Mouse (Mus musculus): ENCODE measurements at regions not wholly inside any gene's neighbourhood (a gene's known extent, or its start where the extent isn't known, plus 50 kb on each side); places are given as distances from the start of the nearest gene placed in this dataset.

DNA sequence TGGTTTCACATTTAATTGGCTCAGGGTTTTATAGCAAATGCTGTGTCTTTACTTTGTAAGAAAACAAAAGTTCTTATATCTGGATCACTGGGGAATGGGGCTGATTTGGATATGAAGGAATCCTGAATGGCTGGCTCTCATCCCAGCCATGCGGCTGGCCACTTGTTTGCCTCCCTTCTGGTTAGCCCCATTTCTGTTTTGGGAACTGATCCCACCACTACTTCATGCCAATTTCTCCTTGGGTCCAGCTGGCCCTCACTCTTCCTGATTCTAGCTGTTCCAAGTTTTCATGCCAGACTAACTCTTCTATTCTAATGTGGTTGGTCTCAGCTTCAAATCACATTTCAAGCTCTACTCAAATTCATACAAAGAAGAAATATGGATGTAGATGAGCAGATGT, 5319.6 kb downstream of the 9330182O14Rik start:
- DNase-seq = peak; percentile 30
- H3K4me2 ChIP-seq (ENCODE audit: low read length) = no peak overlapping the region
- no peak overlapping the region for H3K9ac ChIP-seq (replicated peaks; ENCODE audit: low read length)
- no peaks in the 10 kb centered on the region for H3K27me3 ChIP-seq (ENCODE audit: control insufficient read depth, insufficient read depth, low read length)
- H3K36me3 ChIP-seq (ENCODE audit: control insufficient read depth, insufficient read depth, low read length) = no peaks in the 10 kb centered on the region
- H3K4me1 ChIP-seq (ENCODE audit: control insufficient read depth, insufficient read depth, low read length) = no peaks in the 10 kb centered on the region
- H3K9me3 ChIP-seq (ENCODE audit: control insufficient read depth, low read length) = no peaks in the 10 kb centered on the region
- WGBS = 86% methylated on average over 1 of the region's 1 CpGs
- H3K4me3 ChIP-seq (replicated peaks; ENCODE audit: low read depth, low read length) = no peak overlapping the region
- no peak overlapping the region for H3K27ac ChIP-seq (replicated peaks; ENCODE audit: low read depth, low read length)
- no peak for ATAC-seq (ENCODE audit: low FRiP score, low TSS enrichment)

- Histone ChIP-seq H3K27ac (replicated peaks; ENCODE audit: low read depth, low read length) (no peak overlapping the region), H3K27me3 (ENCODE audit: control insufficient read depth, insufficient read depth, low read length) (no peaks in the 10 kb centered on the region), H3K4me3 (replicated peaks; ENCODE audit: low read depth, low read length) (no peak overlapping the region), H3K9me3 (ENCODE audit: control insufficient read depth, low read length) (no peaks in the 10 kb centered on the region), H3K36me3 (ENCODE audit: control insufficient read depth, insufficient read depth, low read length) (no peaks in the 10 kb centered on the region), H3K4me1 (ENCODE audit: control insufficient read depth, insufficient read depth, low read length) (no peaks in the 10 kb centered on the region), H3K4me2 (ENCODE audit: low read length) (no peak overlapping the region), H3K9ac (replicated peaks; ENCODE audit: low read length) (no peak overlapping the region)
- WGBS = 75% methylated on average over 1 of the region's 1 CpGs
- DNase-seq = no peak
- ATAC-seq (ENCODE audit: low FRiP score, low TSS enrichment) = no peak
Observed at GRCm38 (mm10) chr15:45470425-45470824, 5336.3 kb downstream of the 9330182O14Rik start.

GRCm38 (mm10) chr15:45473191-45473590, 5339.0 kb downstream of the 9330182O14Rik start:
- no peak for ATAC-seq (ENCODE audit: low FRiP score, low TSS enrichment)
- Histone ChIP-seq H3K9ac (replicated peaks; ENCODE audit: low read length) (no peak overlapping the region), H3K9me3 (ENCODE audit: control insufficient read depth, low read length) (no peaks in the 10 kb centered on the region), H3K4me2 (ENCODE audit: low read length) (no peak overlapping the region), H3K27ac (replicated peaks; ENCODE audit: low read depth, low read length) (no peak overlapping the region), H3K36me3 (ENCODE audit: control insufficient read depth, insufficient read depth, low read length) (no peaks in the 10 kb centered on the region), H3K4me3 (replicated peaks; ENCODE audit: low read depth, low read length) (no peak overlapping the region), H3K4me1 (ENCODE audit: control insufficient read depth, insufficient read depth, low read length) (no peaks in the 10 kb centered on the region), H3K27me3 (ENCODE audit: control insufficient read depth, insufficient read depth, low read length) (no peaks in the 10 kb centered on the region)
- WGBS = 93% methylated on average over 1 of the region's 1 CpGs
- no peak for DNase-seq

- H3K9ac ChIP-seq (replicated peaks; ENCODE audit: low read length) = no peak overlapping the region
- no peaks in the 10 kb centered on the region for H3K4me1 ChIP-seq (ENCODE audit: control insufficient read depth, insufficient read depth, low read length)
- H3K4me2 ChIP-seq (ENCODE audit: low read length) = no peak overlapping the region
- DNase-seq (peak; percentile 50), ATAC-seq (ENCODE audit: low FRiP score, low TSS enrichment) (no peak)
- 83% methylated on average over 3 of the region's 3 CpGs for WGBS
- H3K9me3 ChIP-seq (ENCODE audit: control insufficient read depth, low read length) = no peaks in the 10 kb centered on the region
- H3K27me3 ChIP-seq (ENCODE audit: control insufficient read depth, insufficient read depth, low read length) = no peaks in the 10 kb centered on the region
- H3K27ac ChIP-seq (replicated peaks; ENCODE audit: low read depth, low read length) = no peak overlapping the region
- no peak overlapping the region for H3K4me3 ChIP-seq (replicated peaks; ENCODE audit: low read depth, low read length)
- no peaks in the 10 kb centered on the region for H3K36me3 ChIP-seq (ENCODE audit: control insufficient read depth, insufficient read depth, low read length)
Observed at GRCm38 (mm10) chr15:45510271-45510670, 5376.1 kb downstream of the 9330182O14Rik start.
